Mouse (Mus musculus) testis, postnatal 14 days (tissue): Measurements from ENCODE around the gene Arf5.

ENCODE experiments used
- DNase-seq: peaks from one replicate; pipeline ENCODE4 v3.0.0; 2021; ENCODE audit warnings: low spot score

Gene Arf5

GRCm38 (mm10) chr6:28428290-28428689 is 4.9 kb downstream of the Arf5 start, which contains the start of gene Gcc1:
Gcc1 (minus strand) TSS chr6:28428390.
- DNase-seq = no peak

- DNase-seq = no peak
These were observed 6.5 kb downstream of the Arf5 start for GRCm38 (mm10) chr6:28429870-28430269.

- no peak for DNase-seq
These were observed 7.6 kb downstream of the Arf5 start for GRCm38 (mm10) chr6:28430795-28431537.

GRCm38 (mm10) chr6:28431538-28431855 is 8.1 kb downstream of the Arf5 start:
- DNase-seq = no peak

GRCm38 (mm10) chr6:28447937-28448336 is 24.6 kb downstream of the Arf5 start:
- no peak for DNase-seq

- DNase-seq = no peak
These were observed 25.9 kb downstream of the Arf5 start, which contains the start of gene Pax4 for GRCm38 (mm10) chr6:28449253-28449652. Pax4 (minus strand) TSS chr6:28449353.

- no peak for DNase-seq
These were observed 27.1 kb downstream of the Arf5 start for GRCm38 (mm10) chr6:28450481-28450880.

GRCm38 (mm10) chr6:28450977-28451376 is 27.6 kb downstream of the Arf5 start:
- no peak for DNase-seq

- DNase-seq = no peak
These were observed 35.9 kb downstream of the Arf5 start for GRCm38 (mm10) chr6:28459221-28459668.

GRCm38 (mm10) chr6:28460534-28460933 is 37.2 kb downstream of the Arf5 start:
- DNase-seq = peak; percentile 37

- no peak for DNase-seq
These were observed 41.3 kb downstream of the Arf5 start for GRCm38 (mm10) chr6:28464630-28465029.

GRCm38 (mm10) chr6:28470017-28470602 is 46.8 kb downstream of the Arf5 start:
- no peak for DNase-seq

GRCm38 (mm10) chr6:28470621-28471020 is 47.3 kb downstream of the Arf5 start:
- DNase-seq = no peak

- no peak for DNase-seq
These were observed 48.1 kb downstream of the Arf5 start for GRCm38 (mm10) chr6:28471284-28472035.

GRCm38 (mm10) chr6:28474211-28474610 is 50.9 kb downstream of the Arf5 start:
- DNase-seq = no peak

GRCm38 (mm10) chr6:28474839-28475238 is 51.5 kb downstream of the Arf5 start, which contains the start of gene Snd1:
Snd1 (plus strand) TSS chr6:28475139.
- no peak for DNase-seq
